Mouse (Mus musculus) central nervous system, embryonic 11.5 days (tissue): ENCODE data around the gene Grk5. TPM values are rescaled to one million over a fixed set of nuclear protein-coding genes. Genes with fewer than 3 reads are reported as not detected.

ENCODE experiments used
- polyA plus RNA-seq: library from polyadenylated mRNA; depleted of rRNA; stranded (reverse); fragments of >200 nt; gene quantifications from 2 replicates; pipeline ENCODE4 v1.2.3, GENCODE M21; 2012; rRNA removed

Gene Grk5
- polyA plus RNA-seq = 4.9 and 5.5 TPM in 2 replicates

GRCm38 (mm10) chr19:60889714-60890315 lies at the start of gene Grk5:
TSS of gene Grk5 (plus strand) at chr19:60889749.

GRCm38 (mm10) chr19:60860868-60861700 lies 28.5 kb upstream of the Grk5 start, which contains the start of gene Sfxn4:
TSS of gene Sfxn4 (minus strand) at chr19:60861479.

GRCm38 (mm10) chr19:60874064-60874694 lies 15.4 kb upstream of the Grk5 start, which contains the start of gene Prdx3:
TSS of gene Prdx3 (minus strand) at chr19:60874556.

GRCm38 (mm10) chr19:61140342-61141206 lies 251.0 kb downstream of the Grk5 start, which contains the start of gene Zfp950:
TSS of gene Zfp950 (minus strand) at chr19:61140840.

Other genes starting within 250 kb of the Grk5 start
- gene Nanos1, start 133.8 kb upstream of the Grk5 start, polyA plus RNA-seq = 4.3 and 4.5 TPM in 2 replicates
- gene Eif3a, start 99.1 kb upstream of the Grk5 start, polyA plus RNA-seq = 177 and 448 TPM in 2 replicates
- 35.1 and 35.4 TPM in 2 replicates for gene Fam45a, start 78.2 kb upstream of the Grk5 start, polyA plus RNA-seq
- gene Sfxn4, start 28.3 kb upstream of the Grk5 start, polyA plus RNA-seq = 5.8 and 12.0 TPM in 2 replicates
- 73.9 and 99.6 TPM in 2 replicates for gene Prdx3, start 15.2 kb upstream of the Grk5 start, polyA plus RNA-seq